Mouse (Mus musculus) spleen, adult 12 weeks (tissue): ENCODE measurements at regions not wholly inside any gene's neighbourhood (a gene's known extent, or its start where the extent isn't known, plus 50 kb on each side); places are given as distances from the start of the nearest gene placed in this dataset.

Source experiments
- DNase-seq: peaks from one replicate; pipeline ENCODE4 v3.0.0; 2022; ENCODE audit warnings: low spot score

DNA sequence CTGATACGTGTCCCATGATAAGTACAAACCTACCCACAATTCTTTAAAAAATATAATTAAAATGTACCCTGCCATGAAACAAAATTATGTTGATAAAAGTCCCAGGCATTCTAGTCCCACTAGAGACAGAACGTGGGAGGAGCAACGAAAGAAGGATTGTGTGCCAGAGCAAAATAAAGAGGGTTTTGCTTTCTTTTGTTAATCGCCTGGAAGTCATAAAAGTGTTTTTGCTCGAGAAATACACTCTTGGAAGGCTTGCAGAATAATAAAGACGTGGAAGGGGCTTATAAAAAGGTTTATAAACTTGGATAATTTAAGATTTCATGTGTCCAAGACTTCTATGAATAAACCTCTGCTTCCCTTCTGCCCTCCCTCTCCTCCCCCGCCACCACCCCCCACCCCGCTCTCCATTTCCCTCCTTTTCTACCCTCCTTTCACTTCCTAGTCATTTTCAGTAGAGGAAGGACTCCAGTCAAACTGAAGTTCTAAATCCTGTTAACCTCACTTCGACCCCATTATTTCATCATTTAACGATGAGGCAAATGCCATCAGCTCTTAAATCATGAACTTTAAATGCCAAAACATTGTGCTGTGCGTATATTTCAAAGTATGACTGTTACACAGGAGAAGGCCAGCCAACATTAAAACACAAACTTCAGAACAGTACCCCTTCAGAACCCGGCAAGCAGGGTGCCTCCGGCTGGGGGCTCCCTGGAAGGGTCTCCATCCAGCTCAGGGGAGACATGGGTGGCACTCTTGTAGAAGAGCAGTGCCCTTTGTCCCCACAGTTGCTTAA, 54.8 kb upstream of the Cep85l start:
- no peak for DNase-seq

- no peak for DNase-seq
Observed at GRCm38 (mm10) chr10:53432794-53433193, 53.0 kb upstream of the Cep85l start.

DNA sequence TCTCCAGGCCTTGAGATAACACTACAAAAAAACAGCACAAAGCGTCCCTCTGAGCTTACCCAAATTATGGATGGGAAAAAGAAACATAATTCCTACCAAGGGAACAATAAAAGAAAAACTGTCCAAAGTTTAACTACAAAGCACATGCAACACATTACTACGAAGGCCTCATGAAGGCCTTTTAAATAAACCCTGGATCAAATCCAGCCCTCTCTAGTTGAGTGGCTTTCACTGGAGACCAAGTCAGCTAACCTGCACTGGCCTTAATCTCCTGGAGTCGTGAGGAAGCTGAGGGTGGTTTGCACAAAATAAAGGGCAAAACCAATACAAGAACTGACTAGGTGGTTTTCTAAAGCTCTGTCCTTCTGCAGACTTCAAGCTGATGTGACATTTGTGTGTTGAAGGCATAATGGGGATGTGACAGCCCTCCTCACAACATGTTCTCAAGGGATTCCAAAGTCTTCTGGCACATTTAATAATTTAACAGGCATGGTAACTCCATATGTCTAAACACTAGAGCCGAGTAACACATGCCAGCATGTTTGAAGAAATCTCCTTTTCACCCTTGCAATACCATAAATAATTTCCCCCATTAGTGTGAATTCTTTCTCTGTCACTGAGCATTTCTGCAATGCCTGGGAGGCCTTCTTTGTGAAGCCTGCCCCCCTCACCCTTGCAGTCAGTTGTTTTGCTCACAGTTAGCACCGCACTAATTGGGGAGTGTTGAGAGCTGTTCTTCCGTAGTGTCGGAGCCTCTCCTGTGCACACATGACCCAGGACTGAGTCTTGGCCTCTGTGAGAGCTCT, 50.0 kb upstream of the Cep85l start:
- DNase-seq = no peak
